Comparison of ENCODE assay signal across 24 mouse cellular contexts in the genomic region with DNA sequence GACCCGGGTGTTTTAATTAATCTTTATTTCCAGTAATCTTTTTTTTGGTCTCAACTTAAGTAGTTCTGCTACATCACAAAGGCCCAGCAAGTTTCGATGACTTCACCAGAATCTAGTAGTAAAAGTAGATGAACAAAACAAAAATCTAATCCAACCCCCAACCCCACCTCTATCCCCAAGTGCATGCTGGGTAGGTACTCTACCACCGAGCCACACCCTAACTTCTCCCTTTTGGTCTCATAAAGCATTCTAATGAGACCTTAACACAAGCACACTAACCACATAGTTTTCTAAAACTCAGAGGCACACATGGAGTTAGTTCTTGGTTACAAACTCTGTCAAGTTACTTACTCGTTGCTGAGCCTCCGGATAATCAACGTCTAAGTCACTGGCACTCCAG.
"Had no signal": no experiment of that assay in that cellular context is flagged by ENCODE, and none has a peak within 500 bp of the region (broad histone marks: within the 10 kb centered on the region; RNA-seq: fewer than 3 reads in every experiment).

No protein-coding gene starts in this region.

- H3K9ac ChIP-seq: heart, embryonic 12.5 days; hindbrain, embryonic 12.5 days; hindbrain, embryonic 14.5 days; intestine, embryonic 15.5 days; limb, embryonic 12.5 days had no signal

- DNase-seq: gastrocnemius, postnatal 14 days; gastrocnemius, postnatal 36 days; heart, adult 11 months; heart, adult 2 months; heart, postnatal 10 days; heart, postnatal 4 days; kidney, adult 18-20 months; kidney, adult 8-10 months; kidney, postnatal 10 days; kidney, postnatal 25 days; kidney, postnatal 4 days had no signal

- H3K9me3 ChIP-seq: heart, embryonic 10.5 days; heart, embryonic 12.5 days; hindbrain, embryonic 10.5 days; hindbrain, embryonic 12.5 days; intestine, embryonic 15.5 days; limb, embryonic 10.5 days; limb, embryonic 12.5 days had no signal

- H3K4me1 ChIP-seq: heart, embryonic 10.5 days; heart, embryonic 12.5 days; hindbrain, embryonic 12.5 days; intestine, embryonic 15.5 days had no signal

- H3K36me3 ChIP-seq: heart, embryonic 10.5 days; heart, embryonic 12.5 days; hindbrain, embryonic 10.5 days; hindbrain, embryonic 12.5 days; intestine, embryonic 15.5 days; limb, embryonic 10.5 days; limb, embryonic 12.5 days had no signal

- H3K4me3 ChIP-seq: heart, adult 2 months; heart, embryonic 10.5 days; heart, embryonic 12.5 days; hindbrain, embryonic 10.5 days; hindbrain, embryonic 12.5 days; intestine, embryonic 15.5 days; layer of hippocampus, adult 2 months; left cerebral cortex, adult 2 months; limb, embryonic 10.5 days; limb, embryonic 12.5 days had no signal

- H3K27me3 ChIP-seq: heart, embryonic 12.5 days; hindbrain, embryonic 12.5 days; intestine, embryonic 15.5 days; limb, embryonic 12.5 days had no signal

- ATAC-seq: hindbrain, embryonic 16.5 days; inflammation-experienced regulatory T-cells, adult 6 months; intestine, embryonic 15.5 days; intestine, postnatal 0 days had no signal

- H3K4me2 ChIP-seq: heart, embryonic 12.5 days; hindbrain, embryonic 12.5 days; hindbrain, embryonic 14.5 days; intestine, embryonic 15.5 days; limb, embryonic 12.5 days had no signal

- H3K27ac ChIP-seq: heart, adult 2 months; heart, embryonic 10.5 days; hindbrain, embryonic 10.5 days; hindbrain, embryonic 12.5 days; hindbrain, embryonic 14.5 days; intestine, embryonic 15.5 days; layer of hippocampus, adult 2 months; left cerebral cortex, adult 2 months; limb, embryonic 10.5 days; limb, embryonic 12.5 days had no signal
